Mouse (Mus musculus) liver, embryonic 14.5 days (tissue): ENCODE measurements around the gene Sugct. TPM values are rescaled to one million over a fixed set of nuclear protein-coding genes. Genes with fewer than 3 reads are reported as not detected.
A peak's percentile ranks its signal among the peaks of the same experiment; 100 is the strongest.

ENCODE experiments used
- ATAC-seq: fragments of 200-750 bp; cut with Nextera tagmentation; 2 replicates; pipeline ENCODE4 v1.8.0; 2017; ENCODE audit warnings: moderate number of reproducible peaks, mild to moderate bottlenecking, moderate library complexity; ENCODE audit not compliant: insufficient read depth
- DNase-seq, 3 experiments: peaks; one replicate each; pipeline ENCODE4 v3.0.0-alpha.2; 2012 to 2013; ENCODE audit warnings: low read depth in 3 of 3, low spot score in 3 of 3
- H3K27ac ChIP-seq: fragments of 300-500 bp; sonication (generic); 2 replicates; pipeline ENCODE4 v1.5.1; 2014; ENCODE audit warnings: moderate library complexity, mild to moderate bottlenecking, control low read depth, inconsistent platforms
- H3K27me3 ChIP-seq: fragments of 300-500 bp; sonication (generic); 2 replicates; pipeline ENCODE4 v1.6.1; 2014; ENCODE audit warnings: mild to moderate bottlenecking, low read length, moderate library complexity; ENCODE audit not compliant: control insufficient read depth, insufficient read depth
- H3K36me3 ChIP-seq: fragments of 300-500 bp; sonication (generic); replicated peaks from 2 replicates; pipeline ENCODE4 v1.6.1; 2014; ENCODE audit warnings: low read depth; ENCODE audit not compliant: control insufficient read depth, insufficient read depth
- H3K4me1 ChIP-seq, 2 experiments: fragments of 200-500 bp in 1 of 2; fragments of 300-500 bp in 1 of 2; sonication (generic) in 1 of 2; replicated peaks; 2 replicates each; pipeline ENCODE4 v1.6.1; 2012 to 2014; ENCODE audit warnings: antibody characterized with exemption in 1 of 2, inconsistent platforms in 1 of 2, low read length in 1 of 2; ENCODE audit not compliant: control insufficient read depth in 2 of 2, insufficient read depth in 2 of 2
- H3K4me2 ChIP-seq: fragments of 300-500 bp; sonication (generic); 2 replicates; pipeline ENCODE4 v1.6.1; 2014; ENCODE audit warnings: low read depth, mild to moderate bottlenecking, control low read depth, moderate library complexity
- H3K4me3 ChIP-seq, 2 experiments: fragments of 200-500 bp in 1 of 2; fragments of 300-500 bp in 1 of 2; sonication (generic) in 1 of 2; 2 replicates each; pipeline ENCODE4 v1.5.1; 2012 to 2014; ENCODE audit warnings: low read depth in 2 of 2, low read length in 2 of 2, mild to moderate bottlenecking in 2 of 2, control low read depth in 1 of 2, inconsistent platforms in 1 of 2, moderate library complexity in 1 of 2; ENCODE audit not compliant: insufficient read depth in 1 of 2
- H3K9ac ChIP-seq: fragments of 300-500 bp; sonication (generic); replicated peaks from 2 replicates; pipeline ENCODE4 v1.6.1; 2014; ENCODE audit warnings: mild to moderate bottlenecking, control low read depth, moderate library complexity
- H3K9me3 ChIP-seq: fragments of 300-500 bp; sonication (generic); 2 replicates; pipeline ENCODE4 v1.6.1; 2016; ENCODE audit warnings: low read length, mixed read lengths; ENCODE audit not compliant: control insufficient read depth
- CTCF ChIP-seq: IDR thresholded peaks from 2 replicates; pipeline ENCODE4 v1.5.1; 2016; ENCODE audit warnings: antibody characterized with exemption, low read depth, control low read depth
- EP300 ChIP-seq: IDR thresholded peaks from 2 replicates; pipeline ENCODE4 v1.6.1; 2016; ENCODE audit warnings: antibody characterized with exemption, low read depth
- WGBS: fragments of 180-500 bp; shearing (Covaris S2); extraction: QIAGEN DNeasy Blood & Tissue Kit; methylation state at CpG from one replicate; pipeline ENCODE4 v1.1.7; 2014; ENCODE audit not compliant: insufficient replicate concordance; 5-methylcytosine and 5-hydroxymethylcytosine counted together
- polyA plus RNA-seq, 2 experiments: library from polyadenylated mRNA; depleted of rRNA in 1 of 2; stranded (reverse) in 1 of 2; unstranded in 1 of 2; fragments of >200 nt; fragmentation: Nextera tagmentation in 1 of 2; extraction: Ambion mirVana in 1 of 2; gene quantifications; 2 replicates each; pipeline versions ENCODE4 v1.2.1 to v1.2.3; 2012 to 2014

The Sugct gene
- polyA plus RNA-seq, 2 experiments, result 1.4 to 2.9 TPM

DNA sequence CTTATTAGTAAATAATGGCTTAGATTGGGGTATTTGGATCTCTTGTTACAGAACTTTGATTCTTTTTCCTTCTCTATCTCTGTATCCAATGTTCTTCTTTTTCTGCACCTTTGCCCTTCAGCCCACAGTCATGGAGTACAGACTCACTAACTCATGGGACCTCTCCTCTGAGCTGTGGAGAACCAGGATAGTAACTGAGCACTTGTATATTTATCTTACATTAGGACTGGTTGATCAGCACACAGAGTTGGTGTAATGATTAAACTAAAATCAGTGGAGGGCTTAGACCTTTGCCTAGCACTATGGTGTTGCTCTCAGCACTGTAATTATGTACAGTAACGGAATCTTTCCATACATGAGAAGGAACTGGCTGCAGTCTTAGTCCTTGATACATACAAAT lies 24.2 kb downstream of the Sugct start:
- Histone ChIP-seq H3K36me3 (no peaks in the 10 kb centered on the region), H3K4me2 (no peak overlapping the region), H3K4me1 (no peaks in the 10 kb centered on the region), H3K27ac (no peak overlapping the region), H3K9ac (no peak overlapping the region), H3K4me3 (no peak overlapping the region), H3K27me3 (no peaks in the 10 kb centered on the region), H3K9me3 (no peaks in the 10 kb centered on the region)
- ATAC-seq, result peak; percentile 70
- TF ChIP-seq EP300, result no peak
- TF ChIP-seq CTCF, result no peak
- WGBS, result 36% methylated on average over 1 of the region's 1 CpGs
- DNase-seq, result peak in 2 of 3 experiments; percentile 2 to 11

DNA sequence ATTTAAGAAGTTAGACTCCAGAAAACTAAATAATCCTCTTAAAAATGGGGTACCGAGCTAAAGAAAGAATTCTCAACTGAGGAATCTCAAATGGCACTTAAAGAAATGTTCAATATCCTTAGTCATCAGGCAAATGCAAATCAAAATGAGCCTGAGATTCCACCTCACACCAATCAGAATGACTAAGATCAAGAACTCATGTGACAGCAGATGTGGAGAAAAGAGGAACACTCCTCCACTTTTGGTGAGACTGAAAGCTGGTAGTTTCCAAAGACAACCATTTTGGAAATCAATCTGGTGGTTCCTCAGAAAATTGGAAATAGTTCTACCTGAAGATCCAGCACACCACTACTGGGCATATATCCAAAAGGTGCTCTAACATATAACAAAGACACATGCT lies 28.0 kb downstream of the Sugct start:
- TF ChIP-seq EP300, result no peak
- TF ChIP-seq CTCF, result no peak
- no peak for ATAC-seq
- 44% methylated on average over 1 of the region's 1 CpGs for WGBS

DNA sequence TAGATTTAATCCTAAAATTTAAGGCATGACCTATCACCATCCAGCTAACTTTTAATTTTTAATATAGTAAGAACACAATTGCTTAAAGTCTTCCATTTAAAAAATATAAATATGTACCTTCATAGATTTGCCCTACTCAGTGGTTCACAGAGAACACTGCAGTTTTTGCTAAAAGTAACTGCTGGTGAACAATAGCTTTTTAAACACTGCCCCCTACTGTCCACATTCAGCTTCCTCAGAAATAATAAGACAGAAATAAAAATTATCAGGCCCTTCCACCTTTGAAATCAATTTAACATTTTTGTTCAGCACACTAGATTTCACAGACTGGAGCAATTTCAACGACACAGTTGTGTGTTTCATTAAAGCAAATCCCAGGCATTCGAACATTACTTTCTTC lies 53.1 kb downstream of the Sugct start:
- no peaks in the 10 kb centered on the region for H3K4me1 ChIP-seq
- ATAC-seq, result no peak
- no peak overlapping the region for H3K9ac ChIP-seq
- DNase-seq, result no peak
- no peak overlapping the region for H3K4me3 ChIP-seq
- TF ChIP-seq EP300 (no peak), CTCF (peak; percentile 35; the same call in 1 of the 2 replicates)
- H3K27ac ChIP-seq, result no peak overlapping the region
- 28% methylated on average over 2 of the region's 2 CpGs for WGBS
- no peaks in the 10 kb centered on the region for H3K27me3 ChIP-seq
- no peaks in the 10 kb centered on the region for H3K36me3 ChIP-seq
- H3K9me3 ChIP-seq, result no peaks in the 10 kb centered on the region
- no peak overlapping the region for H3K4me2 ChIP-seq

More for the DNA sequence above, 28.0 kb downstream of the Sugct start:
- Histone ChIP-seq H3K4me3 (no peak overlapping the region), H3K36me3 (no peaks in the 10 kb centered on the region), H3K4me2 (no peak overlapping the region), H3K9ac (no peak overlapping the region), H3K9me3 (no peaks in the 10 kb centered on the region), H3K27ac (no peak overlapping the region), H3K27me3 (no peaks in the 10 kb centered on the region), H3K4me1 (no peaks in the 10 kb centered on the region)
- no peak for DNase-seq

DNA sequence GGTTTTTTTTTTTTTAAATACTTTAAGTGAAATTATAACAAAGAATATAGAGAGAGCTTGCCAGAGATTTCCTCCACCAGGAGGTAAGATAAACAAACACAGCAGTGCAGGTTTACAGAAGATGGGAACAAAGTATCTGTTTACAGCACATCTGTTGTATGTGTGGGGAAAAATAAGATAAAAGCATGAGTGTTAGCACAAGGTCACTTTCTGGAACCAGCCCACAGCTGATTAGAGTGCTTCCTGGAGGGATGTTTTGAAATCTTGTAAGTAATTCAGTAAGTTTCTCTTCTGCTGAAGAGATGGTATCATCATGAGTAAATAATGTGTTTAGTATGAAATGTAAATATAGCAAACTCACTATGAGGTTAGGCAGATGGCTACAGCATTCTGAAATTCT lies 57.3 kb downstream of the Sugct start:
- H3K4me1 ChIP-seq, result no peaks in the 10 kb centered on the region
- no peaks in the 10 kb centered on the region for H3K9me3 ChIP-seq
- H3K27me3 ChIP-seq, result no peaks in the 10 kb centered on the region
- H3K36me3 ChIP-seq, result no peaks in the 10 kb centered on the region
- TF ChIP-seq CTCF (no peak), EP300 (no peak)
- ATAC-seq (no peak), DNase-seq (no peak)
- H3K9ac ChIP-seq, result no peak overlapping the region
- no peak overlapping the region for H3K4me2 ChIP-seq
- no peak overlapping the region for H3K27ac ChIP-seq
- no peak overlapping the region for H3K4me3 ChIP-seq

DNA sequence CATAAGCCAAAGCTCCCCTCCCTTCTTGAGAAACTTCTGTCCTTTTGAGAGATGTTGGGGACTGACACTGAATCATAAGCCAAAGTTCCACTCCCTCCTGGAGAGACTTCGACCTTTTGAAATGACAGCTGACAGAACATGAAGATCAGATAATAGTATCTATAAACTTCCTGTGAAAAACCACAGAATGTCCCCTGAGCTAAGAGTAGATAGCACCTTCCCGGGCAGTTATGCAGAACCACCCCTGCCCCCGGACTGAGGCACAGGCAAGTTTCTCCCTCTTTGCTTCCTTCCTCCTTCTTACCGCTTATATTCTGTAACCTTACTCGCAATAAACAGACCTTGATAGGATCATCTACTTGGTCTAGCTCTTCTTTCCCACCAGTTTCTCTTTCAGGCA lies 68.2 kb downstream of the Sugct start:
- no peak for TF ChIP-seq EP300
- TF ChIP-seq CTCF, result no peak
- no peaks in the 10 kb centered on the region for H3K4me1 ChIP-seq
- no peaks in the 10 kb centered on the region for H3K9me3 ChIP-seq
- ATAC-seq, result no peak
- H3K27ac ChIP-seq, result no peak overlapping the region
- WGBS, result 13% methylated on average over 5 of the region's 5 CpGs
- H3K9ac ChIP-seq, result no peak overlapping the region
- no peaks in the 10 kb centered on the region for H3K27me3 ChIP-seq
- no peak overlapping the region for H3K4me3 ChIP-seq
- no peaks in the 10 kb centered on the region for H3K36me3 ChIP-seq
- H3K4me2 ChIP-seq, result no peak overlapping the region
- DNase-seq, result no peak

DNA sequence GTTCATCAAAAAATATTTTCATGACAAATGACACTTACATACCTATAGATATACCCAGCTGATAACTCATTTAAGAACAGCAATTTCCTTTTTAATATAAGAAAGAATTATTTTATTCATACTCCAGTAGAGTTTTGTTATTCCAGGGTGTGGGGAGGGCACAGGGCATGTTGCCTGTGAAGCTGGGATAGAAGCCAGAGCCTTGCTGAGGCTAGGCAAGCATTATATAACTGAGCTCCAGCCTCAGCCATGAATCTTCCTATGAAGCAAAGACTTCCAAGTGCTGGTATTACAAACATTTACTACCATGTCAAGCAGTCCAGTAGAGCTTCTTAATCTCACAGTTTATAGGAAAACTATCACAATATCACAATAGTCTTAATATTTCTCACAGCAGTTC lies 70.4 kb downstream of the Sugct start:
- H3K36me3 ChIP-seq, result no peaks in the 10 kb centered on the region
- no peak overlapping the region for H3K4me2 ChIP-seq
- H3K9me3 ChIP-seq, result no peaks in the 10 kb centered on the region
- ATAC-seq, result no peak
- no peaks in the 10 kb centered on the region for H3K27me3 ChIP-seq
- no peak for DNase-seq
- H3K27ac ChIP-seq, result no peak overlapping the region
- no peak overlapping the region for H3K9ac ChIP-seq
- no peak for TF ChIP-seq EP300
- TF ChIP-seq CTCF, result no peak
- H3K4me1 ChIP-seq, result no peaks in the 10 kb centered on the region
- no peak overlapping the region for H3K4me3 ChIP-seq
